Mouse (Mus musculus) B cell, adult 62 days (primary cell): ENCODE results near the gene Lims1. TPM values are rescaled to one million over a fixed set of nuclear protein-coding genes. Genes with fewer than 3 reads are reported as not detected.

Source experiments
- total RNA-seq: library from RNA; stranded (reverse); gene quantifications from 4 replicates; pipeline ENCODE4 v1.2.4, GENCODE M21; 2023

The Lims1 gene
- total RNA-seq: 51.2 to 62.6 TPM (median 57.8 TPM) in 4 replicates

DNA sequence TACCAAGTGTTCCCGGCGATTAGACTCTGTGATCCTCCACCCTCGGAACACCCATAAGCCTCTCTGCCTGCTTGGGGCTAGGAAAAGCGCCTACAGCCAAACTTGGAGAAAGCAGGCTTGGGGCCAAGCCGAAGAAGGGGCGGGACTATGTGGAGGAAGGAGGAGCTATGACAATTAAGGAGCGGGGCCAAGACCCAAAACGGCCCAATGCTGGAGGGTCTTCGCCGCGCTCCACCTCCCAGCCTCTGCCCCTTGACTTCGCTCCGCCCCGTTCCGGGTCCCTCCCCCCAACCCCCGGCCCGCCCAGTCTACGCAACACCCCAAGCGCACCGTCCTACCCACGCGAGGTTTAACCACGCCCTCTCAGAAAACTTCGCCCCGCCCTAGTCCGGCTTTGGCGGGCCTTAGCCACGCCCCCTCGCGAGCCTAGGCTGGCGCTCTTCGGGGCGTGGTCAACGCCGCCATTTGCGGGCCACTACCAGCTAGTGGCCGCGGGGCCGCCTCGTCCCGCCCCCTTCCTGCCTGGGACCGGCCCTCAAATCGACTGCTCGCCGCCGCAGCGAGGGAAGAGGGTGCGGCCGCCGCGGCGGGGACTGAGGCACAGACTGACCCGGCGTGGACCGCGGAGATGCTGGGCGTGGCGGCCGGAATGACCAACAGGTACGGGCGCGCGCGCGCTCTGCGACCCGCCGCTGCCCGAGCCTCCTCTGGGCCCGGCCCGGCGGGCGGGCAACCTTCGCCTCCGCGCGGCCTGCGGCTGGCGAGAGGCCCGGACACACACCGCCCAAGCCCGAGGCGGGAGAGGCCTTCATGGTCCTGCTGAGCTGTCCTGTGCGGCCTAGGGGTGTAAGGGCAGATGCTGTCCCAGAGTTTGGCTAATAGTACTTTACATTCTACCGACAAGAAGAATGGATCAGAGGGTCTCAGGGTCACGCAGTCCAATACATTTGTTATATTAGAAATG lies at the start of gene Lims1:
Gene Lims1 (plus strand): TSS at position 439 of the 964 bp plus-strand sequence.

DNA sequence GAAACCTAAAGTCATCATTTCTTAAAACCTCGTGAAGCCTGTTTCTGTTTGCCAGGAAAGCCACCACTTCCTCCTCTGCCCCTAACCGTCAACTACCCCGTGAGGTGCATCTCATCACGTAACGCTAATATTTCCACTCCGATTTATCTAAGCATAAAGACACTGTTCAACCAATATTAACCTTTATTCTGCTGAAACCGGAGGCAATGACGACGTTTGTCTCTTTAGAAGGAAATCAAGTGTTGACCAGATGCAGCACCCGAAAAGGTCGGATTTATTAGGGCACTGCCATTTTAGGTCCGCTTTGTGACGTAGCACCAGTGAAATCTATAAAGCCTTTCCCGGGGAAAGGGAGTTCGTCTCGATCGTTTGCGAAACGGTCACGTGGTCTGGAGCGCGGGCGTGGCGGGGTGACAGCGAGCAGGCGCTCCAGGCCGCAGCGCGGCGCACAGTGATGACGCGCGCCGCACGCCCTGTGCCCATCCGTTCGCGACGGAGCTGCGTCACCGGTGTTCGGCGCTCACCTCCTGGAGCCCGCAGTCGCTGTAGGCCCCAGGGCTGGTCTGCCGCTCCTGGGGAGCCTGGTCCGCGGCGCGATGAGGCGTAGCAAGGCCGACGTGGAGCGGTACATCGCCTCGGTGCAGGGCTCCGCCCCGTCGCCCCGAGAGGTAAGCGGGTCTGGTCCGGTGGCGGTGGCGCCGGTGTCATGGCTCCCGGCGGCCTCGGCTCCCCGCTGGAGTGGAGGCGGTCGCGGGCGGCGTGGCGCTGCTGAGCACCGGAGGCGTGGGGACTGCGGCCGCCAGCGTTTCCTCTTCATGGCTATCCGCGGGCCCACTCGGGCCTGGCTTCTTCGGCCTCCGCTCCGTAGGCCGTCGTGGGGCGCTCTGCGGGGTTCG lies 123.4 kb downstream of the Lims1 start, which contains the start of gene Ranbp2:
Gene Ranbp2 (plus strand): TSS at position 537 of the 896 bp plus-strand sequence.

Other genes with a start within 250 kb of the Lims1 start
- gene AW822073, start 98.5 kb upstream of the Lims1 start, total RNA-seq: not detected in 4 replicates
- gene Duxf3, start 90.8 kb upstream of the Lims1 start, total RNA-seq: not detected in 4 replicates
- gene Gm4981, start 86.8 kb upstream of the Lims1 start, total RNA-seq: not detected in 4 replicates
- 28.5 to 37.0 TPM (median 31.4 TPM) in 4 replicates for gene Gcc2, start 68.0 kb upstream of the Lims1 start, total RNA-seq
- gene Ranbp2, start 123.5 kb downstream of the Lims1 start, total RNA-seq: 198 to 207 TPM (median 203 TPM) in 4 replicates
- gene Ccdc138, start 174.5 kb downstream of the Lims1 start, total RNA-seq: 3.6 to 5.5 TPM (median 4.1 TPM) in 4 replicates